Mouse (Mus musculus) forebrain, embryonic 13.5 days (tissue): ENCODE data around the gene Olfr57. TPM values are rescaled to one million over a fixed set of nuclear protein-coding genes. Genes with fewer than 3 reads are reported as not detected.
"Not testable (repeated sequence)": the region's sequence is repeated elsewhere in the genome, so short reads cannot be mapped to it uniquely, and the experiment has no call there.

Experiments used
- ATAC-seq: fragments of 200-750 bp; cut with Nextera tagmentation; 2 replicates; pipeline ENCODE4 v1.8.0; 2017
- H3K27ac ChIP-seq: fragments of 300-500 bp; sonication (generic); 2 replicates; pipeline ENCODE4 v1.5.1; 2015; ENCODE audit warnings: inconsistent platforms, mild to moderate bottlenecking, moderate library complexity
- H3K27me3 ChIP-seq: fragments of 300-500 bp; sonication (generic); 2 replicates; pipeline ENCODE4 v1.6.1; 2015; ENCODE audit warnings: mild to moderate bottlenecking, inconsistent platforms
- H3K36me3 ChIP-seq: fragments of 300-500 bp; sonication (generic); 2 replicates; pipeline ENCODE4 v1.6.1; 2015; ENCODE audit warnings: mild to moderate bottlenecking, inconsistent platforms; ENCODE audit not compliant: poor library complexity, severe bottlenecking
- H3K4me1 ChIP-seq: fragments of 300-500 bp; sonication (generic); 2 replicates; pipeline ENCODE4 v1.6.1; 2015; ENCODE audit warnings: inconsistent platforms
- H3K4me2 ChIP-seq: fragments of 300-500 bp; sonication (generic); 2 replicates; pipeline ENCODE4 v1.6.1; 2015; ENCODE audit warnings: inconsistent platforms, mild to moderate bottlenecking, moderate library complexity
- H3K4me3 ChIP-seq: fragments of 300-500 bp; sonication (generic); 2 replicates; pipeline ENCODE4 v1.5.1; 2015; ENCODE audit warnings: mild to moderate bottlenecking, inconsistent platforms
- H3K9ac ChIP-seq: fragments of 300-500 bp; sonication (generic); 2 replicates; pipeline ENCODE4 v1.6.1; 2015; ENCODE audit warnings: mild to moderate bottlenecking, inconsistent platforms
- H3K9me3 ChIP-seq: fragments of 300-500 bp; sonication (generic); replicated peaks from 2 replicates; pipeline ENCODE4 v1.6.1; 2016; ENCODE audit warnings: inconsistent platforms
- WGBS: fragments of 180-500 bp; shearing (Covaris S2); methylation state at CpG from one replicate; pipeline ENCODE4 v1.1.7; 2015; 5-methylcytosine and 5-hydroxymethylcytosine counted together
- polyA plus RNA-seq: library from polyadenylated mRNA; unstranded; fragments of >200 nt; fragmentation: Nextera tagmentation; extraction: Ambion mirVana; gene quantifications from 2 replicates; pipeline ENCODE4 v1.2.1, GENCODE M21; 2015

The Olfr57 gene
- 0.26 and 0.37 TPM in 2 replicates for polyA plus RNA-seq

GRCm38 (mm10) chr10:79028441-79028840 lies at the start of gene Olfr57:
Olfr57 (plus strand) TSS chr10:79028741.
- no peak within 1 kb of the TSS for H3K4me2 ChIP-seq
- H3K4me3 ChIP-seq, result no peak within 1 kb of the TSS
- no peak within 1 kb of the TSS for H3K9ac ChIP-seq
- H3K4me1 ChIP-seq, result no peaks in the 10 kb centered on the region
- H3K9me3 ChIP-seq, result no peaks in the 10 kb centered on the region
- H3K27ac ChIP-seq, result no peak within 1 kb of the TSS
- H3K27me3 ChIP-seq, result no peaks in the 10 kb centered on the region
- no peaks in the 10 kb centered on the region for H3K36me3 ChIP-seq
- no peak for ATAC-seq

- Histone ChIP-seq H3K27ac (no peak within 1 kb of the TSS), H3K9ac (no peak within 1 kb of the TSS), H3K27me3 (no peaks in the 10 kb centered on the region), H3K4me1 (no peaks in the 10 kb centered on the region), H3K4me2 (no peak within 1 kb of the TSS), H3K36me3 (no peaks in the 10 kb centered on the region), H3K9me3 (no peaks in the 10 kb centered on the region), H3K4me3 (no peak within 1 kb of the TSS)
- no peak for ATAC-seq
Measured at GRCm38 (mm10) chr10:78980750-78981149, 47.8 kb upstream of the Olfr57 start, which contains the start of gene Olfr1352. Olfr1352 (plus strand) TSS chr10:78981050.

- WGBS, result 80% methylated on average over 1 of the region's 1 CpGs
- H3K27me3 ChIP-seq, result no peaks in the 10 kb centered on the region
- H3K4me1 ChIP-seq, result no peaks in the 10 kb centered on the region
- H3K9ac ChIP-seq, result no peak within 1 kb of the TSS
- no peak within 1 kb of the TSS for H3K4me2 ChIP-seq
- H3K4me3 ChIP-seq, result no peak within 1 kb of the TSS
- no peak within 1 kb of the TSS for H3K27ac ChIP-seq
- no peaks in the 10 kb centered on the region for H3K9me3 ChIP-seq
- no peak for ATAC-seq
- H3K36me3 ChIP-seq, result no peaks in the 10 kb centered on the region
Measured at GRCm38 (mm10) chr10:79012172-79012571, 16.4 kb upstream of the Olfr57 start, which contains the start of gene Olfr1351. Olfr1351 (plus strand) TSS chr10:79012472.

GRCm38 (mm10) chr10:79042457-79042856 lies 13.9 kb downstream of the Olfr57 start:
- H3K27ac ChIP-seq, result not testable (repeated sequence)

GRCm38 (mm10) chr10:79057370-79057769 lies 28.8 kb downstream of the Olfr57 start:
- not testable (repeated sequence) for H3K9ac ChIP-seq, H3K4me3 ChIP-seq, H3K27me3 ChIP-seq, ATAC-seq, H3K27ac ChIP-seq, H3K4me1 ChIP-seq, H3K4me2 ChIP-seq
- H3K36me3 ChIP-seq, result peaks cover 57% of the 10 kb centered on the region
- WGBS, result 89% methylated on average over 3 of the region's 3 CpGs
- peaks cover 21% of the 10 kb centered on the region for H3K9me3 ChIP-seq

More at GRCm38 (mm10) chr10:79042457-79042856, 13.9 kb downstream of the Olfr57 start:
- not testable (repeated sequence) for H3K4me1 ChIP-seq, H3K36me3 ChIP-seq, H3K9ac ChIP-seq, H3K4me2 ChIP-seq, ATAC-seq, H3K27me3 ChIP-seq, H3K4me3 ChIP-seq
- peaks cover 15% of the 10 kb centered on the region; the same call in 1 of the 2 replicates for H3K9me3 ChIP-seq
- WGBS, result 81% methylated on average over 2 of the region's 2 CpGs

Other genes with a start within 250 kb of the Olfr57 start
- 1.2 and 2.2 TPM in 2 replicates for gene Slc1a6, start 248.2 kb upstream of the Olfr57 start, polyA plus RNA-seq
- gene Olfr1356, start 176.6 kb upstream of the Olfr57 start, polyA plus RNA-seq, result not detected in 2 replicates
- gene Olfr1355, start 153.2 kb upstream of the Olfr57 start, polyA plus RNA-seq, result not detected in 2 replicates
- gene Olfr1354, start 115.6 kb upstream of the Olfr57 start, polyA plus RNA-seq, result not detected in 2 replicates
- not detected in 2 replicates for gene Olfr8, start 78.1 kb upstream of the Olfr57 start, polyA plus RNA-seq
- gene Olfr1353, start 65.4 kb upstream of the Olfr57 start, polyA plus RNA-seq, result not detected in 2 replicates
- not detected in 2 replicates for gene Olfr1352, start 47.7 kb upstream of the Olfr57 start, polyA plus RNA-seq
- not detected in 2 replicates for gene Olfr1351, start 16.3 kb upstream of the Olfr57 start, polyA plus RNA-seq
- gene 2610008E11Rik, start 68.9 kb downstream of the Olfr57 start, polyA plus RNA-seq, result 45.3 and 51.6 TPM in 2 replicates
- gene Vmn2r80, start 120.0 kb downstream of the Olfr57 start, polyA plus RNA-seq, result not detected in 2 replicates
- not detected in 2 replicates for gene Vmn2r81, start 219.0 kb downstream of the Olfr57 start, polyA plus RNA-seq